Mouse (Mus musculus): ENCODE measurements around the gene Gprin1.

DNA sequence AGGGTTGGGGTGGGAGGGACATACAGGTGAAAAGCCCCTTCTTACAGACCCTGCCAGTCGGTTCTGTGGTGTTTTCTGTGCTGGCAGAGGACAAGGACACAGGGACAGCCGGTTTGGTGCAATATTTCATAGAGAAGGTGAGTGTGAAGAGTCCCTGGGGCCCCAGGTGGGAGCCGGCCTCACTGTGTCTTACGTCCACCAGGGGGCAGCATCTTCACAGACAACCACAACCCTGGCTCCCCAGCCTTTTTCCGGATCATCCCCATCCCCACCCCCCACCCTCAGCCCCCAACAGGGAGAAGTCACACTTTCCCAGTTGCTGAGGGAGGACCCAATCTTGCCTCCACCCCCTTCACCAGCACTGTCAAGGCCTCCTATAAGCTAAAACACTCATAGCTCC lies 32.8 kb downstream of the Gprin1 start:
- TF ChIP-seq CTCF (IDR thresholded peaks at IDR 0.05; ENCODE audit: low read depth) (peak; percentile 71), EP300 (optimal IDR thresholded peaks at IDR 0.05) (no peak)

Measured in stomach, postnatal 0 days (tissue).